Mouse (Mus musculus) kidney, postnatal 0 days (tissue): Measurements from ENCODE around the gene Hopx. TPM values are rescaled to one million over a fixed set of nuclear protein-coding genes. Genes with fewer than 3 reads are reported as not detected.

ENCODE experiments used
- ATAC-seq: fragments of 200-750 bp; cut with Nextera tagmentation; replicated peaks from 2 replicates; pipeline ENCODE4 v1.8.0; 2017; ENCODE audit warnings: low read depth, moderate number of reproducible peaks, moderate TSS enrichment, moderate library complexity; ENCODE audit not compliant: low FRiP score
- DNase-seq: peaks from one replicate; pipeline ENCODE4 v3.0.0-alpha.2; 2016; ENCODE audit warnings: low spot score
- H3K27ac ChIP-seq: fragments of 300-500 bp; sonication (generic); 2 replicates; pipeline ENCODE4 v1.5.1; 2014; ENCODE audit warnings: mild to moderate bottlenecking
- H3K27me3 ChIP-seq: fragments of 300-500 bp; sonication (generic); 2 replicates; pipeline ENCODE4 v1.6.1; 2014; ENCODE audit warnings: low read length, mixed read lengths; ENCODE audit not compliant: insufficient read depth
- H3K36me3 ChIP-seq: fragments of 300-500 bp; sonication (generic); 2 replicates; pipeline ENCODE4 v1.6.1; 2014; ENCODE audit warnings: low read length, mixed read lengths; ENCODE audit not compliant: insufficient read depth
- H3K4me1 ChIP-seq: fragments of 300-500 bp; sonication (generic); replicated peaks from 2 replicates; pipeline ENCODE4 v1.6.1; 2014; ENCODE audit warnings: antibody characterized with exemption, low read length, mixed read lengths; ENCODE audit not compliant: insufficient read depth
- H3K4me2 ChIP-seq: fragments of 300-500 bp; sonication (generic); 2 replicates; pipeline ENCODE4 v1.6.1; 2014; ENCODE audit warnings: mild to moderate bottlenecking, low read length, moderate library complexity, mixed read lengths
- H3K4me3 ChIP-seq: fragments of 300-500 bp; sonication (generic); replicated peaks from 2 replicates; pipeline ENCODE4 v1.5.1; 2014; ENCODE audit warnings: low read depth, low read length
- H3K9ac ChIP-seq: fragments of 300-500 bp; sonication (generic); 2 replicates; pipeline ENCODE4 v1.6.1; 2014; ENCODE audit warnings: low read depth, low read length
- H3K9me3 ChIP-seq: fragments of 300-500 bp; sonication (generic); replicated peaks from 2 replicates; pipeline ENCODE4 v1.6.1; 2016; ENCODE audit warnings: low read length, inconsistent platforms, mixed read lengths
- CTCF ChIP-seq: IDR thresholded peaks from 2 replicates; pipeline ENCODE4 v1.5.1; 2016; ENCODE audit warnings: antibody characterized with exemption, low read depth, mild to moderate bottlenecking, moderate library complexity
- WGBS: fragments of 180-500 bp; shearing (Covaris S2); extraction: QIAGEN DNeasy Blood & Tissue Kit; methylation state at CpG from one replicate; pipeline ENCODE4 v1.1.7; 2014; 5-methylcytosine and 5-hydroxymethylcytosine counted together
- polyA plus RNA-seq: library from polyadenylated mRNA; unstranded; fragments of >200 nt; fragmentation: Nextera tagmentation; extraction: Ambion mirVana; gene quantifications from 2 replicates; pipeline ENCODE4 v1.2.1, GENCODE M21; 2015

Gene Hopx
- polyA plus RNA-seq, 1 experiment from 2014 or later = 3.9 TPM

GRCm38 (mm10) chr5:77143076-77143475 is 28.2 kb upstream of the Hopx start:
- no peak overlapping the region for H3K27ac ChIP-seq
- TF ChIP-seq CTCF = no peak; the same call in 1 of the 2 replicates
- no peak overlapping the region for H3K4me3 ChIP-seq
- H3K27me3 ChIP-seq = no peaks in the 10 kb centered on the region
- no peaks in the 10 kb centered on the region for H3K36me3 ChIP-seq
- no peak overlapping the region for H3K4me2 ChIP-seq
- H3K9me3 ChIP-seq = no peaks in the 10 kb centered on the region
- 69% methylated on average over 3 of the region's 3 CpGs for WGBS
- DNase-seq (no peak), ATAC-seq (no peak)
- no peak overlapping the region for H3K9ac ChIP-seq
- 0 out of 2 replicates have a peak, but pooled peaks cover 4% of the 10 kb centered on the region for H3K4me1 ChIP-seq

GRCm38 (mm10) chr5:77141336-77141735 is 26.4 kb upstream of the Hopx start:
- Histone ChIP-seq H3K9ac (no peak overlapping the region), H3K9me3 (no peaks in the 10 kb centered on the region), H3K4me1 (0 out of 2 replicates have a peak, but pooled peaks cover 4% of the 10 kb centered on the region), H3K4me2 (no peak overlapping the region), H3K36me3 (no peaks in the 10 kb centered on the region), H3K4me3 (no peak overlapping the region), H3K27me3 (no peaks in the 10 kb centered on the region), H3K27ac (peak overlapping the region; percentile 19; the same call in 1 of the 2 replicates)
- WGBS = 34% methylated on average over 7 of the region's 7 CpGs
- no peak for ATAC-seq
- DNase-seq = peak; percentile 75
- no peak for TF ChIP-seq CTCF

- 73% methylated on average over 6 of the region's 6 CpGs for WGBS
- Histone ChIP-seq H3K4me3 (no peak overlapping the region), H3K4me1 (0 out of 2 replicates have a peak, but pooled peaks cover 4% of the 10 kb centered on the region), H3K27me3 (no peaks in the 10 kb centered on the region), H3K36me3 (no peaks in the 10 kb centered on the region), H3K9ac (no peak overlapping the region), H3K9me3 (no peaks in the 10 kb centered on the region), H3K4me2 (no peak overlapping the region), H3K27ac (peak overlapping the region; percentile 13)
- no peak for TF ChIP-seq CTCF
- ATAC-seq = no peak
- DNase-seq = no peak
Measured at GRCm38 (mm10) chr5:77140861-77141260, 25.9 kb upstream of the Hopx start.

GRCm38 (mm10) chr5:77140108-77140507 is 25.2 kb upstream of the Hopx start:
- 35% methylated on average over 6 of the region's 6 CpGs for WGBS
- H3K27me3 ChIP-seq = no peaks in the 10 kb centered on the region
- H3K9me3 ChIP-seq = no peaks in the 10 kb centered on the region
- DNase-seq = peak; percentile 63
- peak overlapping the region; percentile 13; the same call in 1 of the 2 replicates for H3K4me2 ChIP-seq
- H3K9ac ChIP-seq = no peak overlapping the region
- 0 out of 2 replicates have a peak, but pooled peaks cover 4% of the 10 kb centered on the region for H3K4me1 ChIP-seq
- H3K36me3 ChIP-seq = no peaks in the 10 kb centered on the region
- no peak overlapping the region for H3K4me3 ChIP-seq
- 0 out of 2 replicates have a peak, but pooled peaks have one; percentile 25 for ATAC-seq
- no peak for TF ChIP-seq CTCF
- H3K27ac ChIP-seq = peak overlapping the region; percentile 13

DNA sequence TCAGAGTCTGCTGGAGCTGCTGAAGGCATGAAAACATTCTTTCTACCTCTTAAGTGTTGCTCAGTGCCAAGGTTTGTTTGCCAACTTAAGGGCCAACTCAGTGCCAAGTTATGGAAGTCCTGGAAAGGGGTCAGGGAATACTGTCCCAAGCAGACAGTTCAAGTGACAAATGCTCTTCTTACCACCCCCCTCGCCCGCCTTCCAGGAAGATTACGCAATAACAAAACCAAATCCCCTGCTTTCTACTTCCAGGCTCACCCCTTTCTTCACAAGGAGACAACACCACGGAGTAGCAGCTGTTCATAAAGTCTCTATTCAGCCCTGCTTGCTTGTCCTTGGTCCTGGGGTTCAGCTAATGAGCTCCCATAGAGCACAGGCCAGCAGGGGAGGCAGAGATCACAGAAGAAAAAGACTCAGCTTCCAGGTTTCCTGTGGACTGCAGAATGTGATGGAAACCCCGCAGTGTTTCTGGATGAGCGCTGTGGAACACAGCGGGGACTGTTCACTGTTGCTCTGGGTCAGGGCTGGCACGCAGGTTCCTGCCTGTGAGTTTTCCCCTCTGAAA is 22.9 kb upstream of the Hopx start:
- no peak for ATAC-seq
- no peaks in the 10 kb centered on the region for H3K9me3 ChIP-seq

GRCm38 (mm10) chr5:77136684-77137224 is 21.8 kb upstream of the Hopx start:
- 0 out of 2 replicates have a peak, but pooled peaks have one; percentile 40 for ATAC-seq
- no peaks in the 10 kb centered on the region for H3K27me3 ChIP-seq
- no peak overlapping the region for H3K4me2 ChIP-seq
- no peak for DNase-seq
- no peaks in the 10 kb centered on the region for H3K36me3 ChIP-seq
- H3K9me3 ChIP-seq = no peaks in the 10 kb centered on the region
- 0 out of 2 replicates have a peak, but pooled peaks cover 6% of the 10 kb centered on the region for H3K4me1 ChIP-seq
- no peak overlapping the region; the same call in 1 of the 2 replicates for H3K27ac ChIP-seq
- TF ChIP-seq CTCF = no peak
- no peak overlapping the region for H3K9ac ChIP-seq
- WGBS = 54% methylated on average over 4 of the region's 4 CpGs
- no peak overlapping the region for H3K4me3 ChIP-seq

More for the DNA sequence above, 22.9 kb upstream of the Hopx start:
- no peak overlapping the region for H3K27ac ChIP-seq
- WGBS = 70% methylated on average over 8 of the region's 8 CpGs
- no peak overlapping the region for H3K9ac ChIP-seq
- 0 out of 2 replicates have a peak, but pooled peaks cover 5% of the 10 kb centered on the region for H3K4me1 ChIP-seq
- TF ChIP-seq CTCF = no peak
- H3K4me3 ChIP-seq = no peak overlapping the region
- no peaks in the 10 kb centered on the region for H3K36me3 ChIP-seq
- no peak for DNase-seq
- no peaks in the 10 kb centered on the region for H3K27me3 ChIP-seq
- H3K4me2 ChIP-seq = no peak overlapping the region
